Mouse (Mus musculus): ENCODE measurements at regions not wholly inside any gene's neighbourhood (a gene's known extent, or its start where the extent isn't known, plus 50 kb on each side); places are given as distances from the start of the nearest gene placed in this dataset.

DNA sequence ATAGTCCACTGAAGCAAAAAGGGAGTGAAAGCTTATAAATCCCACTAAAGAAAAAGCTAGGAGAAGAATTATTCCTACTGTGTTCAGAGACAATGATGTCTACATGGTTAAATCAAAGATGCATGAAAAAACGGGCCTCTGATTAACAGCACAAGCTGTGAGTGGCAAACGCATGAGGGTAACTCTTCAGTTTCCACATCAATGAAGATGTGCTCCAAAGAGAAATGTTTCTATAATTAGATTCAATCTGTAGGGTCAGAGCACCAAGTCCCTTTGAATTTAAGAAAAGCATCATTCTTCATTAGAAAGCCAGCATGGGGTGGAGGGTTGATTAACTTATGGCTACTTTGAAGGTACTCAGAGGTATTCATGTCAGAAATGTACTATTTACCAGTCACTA lies 601.5 kb upstream of the Tmprss15 start:
- TF ChIP-seq USF1 (IDR thresholded peaks at IDR 0.05; ENCODE audit: low read depth, low read length): no peak
- TF ChIP-seq ZNF384 (IDR thresholded peaks at IDR 0.05; ENCODE audit: low read depth, low read length): no peak
- TF ChIP-seq SMC3 (IDR thresholded peaks at IDR 0.05; ENCODE audit: low read depth, low read length): no peak
- TF ChIP-seq POLR2AphosphoS2 (IDR thresholded peaks at IDR 0.05; ENCODE audit: low read length): no peak
- no peak for TF ChIP-seq RAD21 (IDR thresholded peaks at IDR 0.05; ENCODE audit: low read depth, low read length)
- no peak for TF ChIP-seq CTCF (IDR thresholded peaks at IDR 0.05 in 2 of 3, conservative IDR thresholded peaks at IDR 0.05 in 1 of 3; ENCODE audit: control insufficient read depth in 1 of 3, insufficient read depth in 1 of 3, low read depth in 2 of 3, low read length in 3 of 3, poor library complexity in 1 of 3, severe bottlenecking in 1 of 3)
- no peak for TF ChIP-seq E2F4 (IDR thresholded peaks at IDR 0.05; ENCODE audit: borderline replicate concordance, low read depth, low read length)
- TF ChIP-seq ZKSCAN1 (IDR thresholded peaks at IDR 0.05; ENCODE audit: low read depth, low read length): no peak
- TF ChIP-seq RCOR1 (IDR thresholded peaks at IDR 0.05; ENCODE audit: low read depth, low read length): no peak
